Mouse (Mus musculus) ES-E14 (cell line): ENCODE results near the gene Fktn. TPM values are rescaled to one million over a fixed set of nuclear protein-coding genes. Genes with fewer than 3 reads are reported as not detected.
"Not testable (repeated sequence)": the region's sequence is repeated elsewhere in the genome, so short reads cannot be mapped to it uniquely, and the experiment has no call there.

Experiments
- DNase-seq: peaks from one replicate; pipeline ENCODE4 v3.0.0-alpha.2; 2013; ENCODE audit warnings: low read depth, low spot score
- H3K27ac ChIP-seq: 2 replicates; pipeline ENCODE4 v1.5.1; 2012; ENCODE audit warnings: low read depth, mild to moderate bottlenecking, low read length, moderate library complexity, mixed read lengths; ENCODE audit not compliant: poor library complexity, insufficient read depth, severe bottlenecking
- H3K36me3 ChIP-seq: 2 replicates; pipeline ENCODE4 v1.6.1; 2012; ENCODE audit warnings: mild to moderate bottlenecking, low read length, moderate library complexity, mixed read lengths; ENCODE audit not compliant: control insufficient read depth, poor library complexity, insufficient read depth, severe bottlenecking
- H3K4me1 ChIP-seq, 2 experiments: fragments of 150-350 bp in 1 of 2; sonication (generic) in 1 of 2; 2 replicates each; pipeline ENCODE4 v1.6.1; 2012; ENCODE audit warnings: low read length in 2 of 2, mild to moderate bottlenecking in 1 of 2, mixed read lengths in 1 of 2; ENCODE audit not compliant: control insufficient read depth in 2 of 2, insufficient read depth in 2 of 2, poor library complexity in 1 of 2
- H3K4me3 ChIP-seq, 2 experiments: fragments of 150-350 bp in 1 of 2; sonication (generic) in 1 of 2; 2 replicates each; pipeline ENCODE4 v1.5.1; 2012; ENCODE audit warnings: low read length in 2 of 2, low read depth in 1 of 2, mild to moderate bottlenecking in 1 of 2, mixed read lengths in 1 of 2; ENCODE audit not compliant: insufficient read depth in 1 of 2, poor library complexity in 1 of 2, severe bottlenecking in 1 of 2
- H3K9ac ChIP-seq: 2 replicates; pipeline ENCODE4 v1.6.1; 2012; ENCODE audit warnings: low read depth, mild to moderate bottlenecking, low read length, mixed read lengths; ENCODE audit not compliant: poor library complexity, insufficient read depth, severe bottlenecking
- H3K9me3 ChIP-seq: fragments of 150-350 bp; sonication (generic); 2 replicates; pipeline ENCODE4 v1.6.1; 2012; ENCODE audit warnings: low read depth, mild to moderate bottlenecking, low read length; ENCODE audit not compliant: control insufficient read depth, insufficient read depth
- CHD2 ChIP-seq: IDR thresholded peaks from 2 replicates; pipeline ENCODE4 v1.6.1; 2014; ENCODE audit warnings: mild to moderate bottlenecking, low read depth, low read length, inconsistent platforms
- HCFC1 ChIP-seq: IDR thresholded peaks from 2 replicates; pipeline ENCODE4 v1.6.1; 2012; ENCODE audit warnings: low read length, inconsistent platforms, borderline replicate concordance; ENCODE audit not compliant: insufficient read depth
- MAFK ChIP-seq: IDR thresholded peaks from 2 replicates; pipeline ENCODE4 v1.6.1; 2014; ENCODE audit warnings: mild to moderate bottlenecking, low read depth, low read length, inconsistent platforms; ENCODE audit not compliant: insufficient read depth
- ZC3H11A ChIP-seq: IDR thresholded peaks from 2 replicates; pipeline ENCODE4 v1.6.1; 2012; ENCODE audit warnings: low read depth, mild to moderate bottlenecking, inconsistent platforms, low read length, borderline replicate concordance
- ZNF384 ChIP-seq: IDR thresholded peaks from 2 replicates; pipeline ENCODE4 v1.6.1; 2012; ENCODE audit warnings: low read depth, low read length, inconsistent platforms
- in situ Hi-C, 2 experiments: fragments of 600-800 bp; cut with MboI; formaldehyde crosslinking; loops; one replicate each; pipeline ENCODE4 v1.15.1; 2025; ENCODE audit warnings: low sequenced_read_pairs in 2 of 2, inconsistent platforms in 1 of 2; ENCODE audit not compliant: unreplicated experiment in 2 of 2
- total RNA-seq: library from RNA; depleted of rRNA; stranded (reverse); fragments of 300-350 nt; gene quantifications from 2 replicates; pipeline ENCODE4 v1.2.3, GENCODE M21; 2012

Fktn gene
- total RNA-seq, 1 experiment = 19.6 TPM

DNA sequence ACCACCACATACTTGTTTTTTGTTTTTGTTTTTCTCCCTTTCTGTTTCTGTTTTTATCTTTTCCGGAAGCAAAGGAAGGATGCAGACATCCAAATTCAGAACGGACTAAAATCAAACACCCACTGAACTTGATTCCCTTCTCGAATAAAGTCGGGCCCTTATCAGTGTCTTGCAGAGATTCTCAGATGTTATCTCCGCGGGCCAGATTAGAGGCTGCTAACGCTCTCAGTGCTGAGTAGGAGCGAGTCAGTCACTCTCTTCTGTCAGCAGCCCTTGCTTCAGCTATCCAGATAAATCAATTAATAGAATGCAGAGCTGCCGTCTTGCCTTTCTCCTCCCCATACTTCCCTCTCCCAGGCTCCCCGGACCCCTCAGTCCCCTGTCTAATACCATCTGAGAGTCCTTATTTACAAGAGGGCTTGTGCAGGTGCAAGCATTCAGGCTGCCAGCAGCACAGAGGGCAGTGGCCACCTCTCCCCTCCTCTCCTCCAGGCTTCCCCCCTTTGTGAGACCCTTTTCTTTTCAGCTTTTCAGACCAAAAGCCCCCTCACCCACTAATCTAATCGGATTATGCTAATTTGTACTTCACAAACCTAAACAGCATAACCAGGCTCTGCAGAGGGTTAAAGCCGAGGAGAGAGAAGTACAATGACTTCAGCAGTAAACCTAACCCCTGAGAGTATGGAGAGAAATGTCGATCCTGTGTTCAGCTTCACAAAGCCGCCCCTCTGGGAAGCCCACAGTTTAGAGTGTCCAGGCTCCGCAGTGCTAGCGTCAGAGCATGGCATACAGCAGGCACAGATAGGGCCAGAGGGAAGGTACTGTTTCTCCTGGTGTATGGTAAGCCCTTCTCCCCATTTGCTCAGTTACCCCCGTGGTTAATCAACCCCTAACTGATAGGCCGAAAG, 83.3 kb downstream of the Fktn start:
- no peak for TF ChIP-seq ZC3H11A
- no peak for TF ChIP-seq HCFC1
- no peak for TF ChIP-seq ZNF384
- TF ChIP-seq MAFK = no peak
- TF ChIP-seq CHD2 = no peak
- in situ Hi-C loops = no loop called here
- Histone ChIP-seq H3K36me3 (no peaks in the 10 kb centered on the region), H3K4me3 (no peak overlapping the region), H3K9ac (no peak overlapping the region), H3K27ac (no peak overlapping the region), H3K4me1 (no peaks in the 10 kb centered on the region), H3K9me3 (no peaks in the 10 kb centered on the region)
- no peak for DNase-seq

DNA sequence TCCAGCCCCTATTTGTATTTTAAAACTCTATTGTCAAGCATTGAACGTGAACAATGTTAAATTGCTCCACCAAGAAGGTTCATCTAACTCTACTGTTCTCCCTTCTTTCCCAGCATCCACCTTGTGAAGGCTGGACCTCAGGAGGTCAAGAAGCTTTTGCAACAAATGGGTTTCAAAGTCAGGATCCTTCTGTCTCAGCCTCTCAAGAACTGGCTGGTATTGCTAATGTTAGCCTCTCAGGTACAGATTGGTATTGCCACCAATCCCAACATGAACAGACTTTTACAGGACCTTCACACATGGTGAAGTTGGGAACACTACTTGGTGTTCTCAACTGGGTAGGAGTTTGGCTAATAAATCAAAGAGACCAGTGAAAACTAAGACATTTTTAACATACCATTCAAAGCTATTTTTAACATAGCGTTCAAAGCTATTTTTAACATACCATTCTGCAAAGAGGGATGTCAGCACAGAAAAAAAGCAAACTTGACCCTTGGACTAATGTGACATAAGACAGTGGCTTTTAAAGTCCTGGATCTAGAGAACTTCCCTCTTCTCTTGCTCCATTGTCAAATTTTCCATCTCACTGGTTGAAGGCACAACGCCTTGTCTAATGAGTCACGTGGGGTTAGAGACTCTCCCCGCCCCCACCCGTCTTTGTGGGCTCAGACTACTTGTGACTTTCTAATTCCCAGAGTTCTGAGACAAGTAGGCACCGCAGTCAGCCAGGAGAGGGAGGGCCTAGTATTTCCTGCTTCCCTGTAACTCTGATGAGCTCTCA, 85.3 kb downstream of the Fktn start:
- no peaks in the 10 kb centered on the region for H3K9me3 ChIP-seq
- no peaks in the 10 kb centered on the region for H3K4me1 ChIP-seq
- DNase-seq = no peak
- no peak overlapping the region for H3K27ac ChIP-seq
- H3K9ac ChIP-seq = no peak overlapping the region
- H3K4me3 ChIP-seq = no peak overlapping the region
- TF ChIP-seq HCFC1 = no peak
- TF ChIP-seq CHD2 = no peak
- no peak for TF ChIP-seq ZNF384
- no peak for TF ChIP-seq ZC3H11A
- no peak for TF ChIP-seq MAFK
- in situ Hi-C loops = no loop called here
- H3K36me3 ChIP-seq = no peaks in the 10 kb centered on the region

DNA sequence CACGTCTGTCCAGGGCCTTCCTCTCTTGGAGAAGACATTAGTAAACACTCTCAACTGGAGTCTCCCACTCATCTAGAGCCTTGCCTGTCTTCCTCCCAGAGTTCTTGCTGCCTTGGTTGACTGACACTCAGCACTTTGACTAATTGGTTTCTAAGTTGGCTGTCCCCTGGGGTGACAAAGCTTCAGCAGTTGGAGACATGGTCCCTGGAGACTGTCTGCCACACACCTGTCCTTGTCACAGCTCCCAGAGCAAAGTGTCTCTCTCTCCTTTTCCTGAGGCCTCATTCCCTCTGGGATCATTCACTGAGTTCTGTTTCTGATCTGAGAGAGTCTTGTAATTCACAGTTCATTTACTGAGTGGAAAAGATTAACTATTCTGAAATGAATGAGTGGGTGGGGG, 86.0 kb downstream of the Fktn start:
- H3K4me3 ChIP-seq = no peak overlapping the region
- DNase-seq = no peak
- no peaks in the 10 kb centered on the region for H3K36me3 ChIP-seq
- in situ Hi-C loops = no loop called here
- no peak overlapping the region for H3K27ac ChIP-seq
- TF ChIP-seq CHD2 (no peak), ZC3H11A (no peak), HCFC1 (no peak), ZNF384 (no peak), MAFK (no peak)
- H3K9me3 ChIP-seq = no peaks in the 10 kb centered on the region
- no peaks in the 10 kb centered on the region for H3K4me1 ChIP-seq
- no peak overlapping the region for H3K9ac ChIP-seq

DNA sequence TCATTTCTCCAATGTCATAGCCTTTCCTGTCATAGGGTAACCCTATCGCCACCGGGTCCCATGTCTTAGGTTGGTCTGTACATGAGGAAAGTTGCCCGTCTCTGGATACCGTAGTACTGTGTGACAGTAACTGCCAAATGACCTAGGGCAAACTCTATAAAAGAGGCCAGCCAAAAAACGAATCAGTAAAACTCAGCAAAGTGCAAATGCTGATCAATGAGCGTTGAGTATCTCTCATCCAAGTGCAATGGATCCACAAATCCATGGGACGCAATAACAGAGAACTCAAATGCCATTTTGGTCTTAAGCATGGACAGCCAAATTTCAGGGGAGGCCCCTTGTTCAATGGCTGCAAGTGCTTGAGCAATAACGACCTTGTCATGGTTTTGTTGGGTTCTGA, 89.9 kb downstream of the Fktn start:
- H3K4me3 ChIP-seq, H3K4me1 ChIP-seq, in situ Hi-C loops, H3K9ac ChIP-seq, H3K27ac ChIP-seq, H3K36me3 ChIP-seq, DNase-seq, H3K9me3 ChIP-seq: not testable (repeated sequence)

DNA sequence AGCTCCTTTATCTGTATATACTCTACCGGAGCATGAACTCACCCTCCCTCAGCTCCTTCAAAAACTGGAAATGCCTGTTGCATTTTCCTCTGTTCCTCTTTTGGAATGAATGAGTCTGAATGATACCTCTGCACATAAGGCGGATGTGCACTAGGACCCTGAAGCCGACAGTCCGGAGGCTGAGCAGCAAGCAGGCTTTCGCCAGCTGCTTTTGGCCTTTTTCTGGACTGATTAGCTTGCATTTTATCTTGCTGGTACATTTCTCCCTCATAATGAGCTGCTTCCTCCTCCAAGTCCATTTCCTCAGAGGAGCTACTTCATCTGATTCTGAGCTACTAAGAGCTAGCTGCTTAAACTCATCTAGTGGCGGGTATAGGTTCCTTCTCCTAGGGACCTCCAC, 92.6 kb downstream of the Fktn start:
- H3K36me3 ChIP-seq, H3K4me3 ChIP-seq, H3K9ac ChIP-seq, H3K9me3 ChIP-seq, H3K27ac ChIP-seq, DNase-seq, H3K4me1 ChIP-seq, in situ Hi-C loops: not testable (repeated sequence)
